Mouse (Mus musculus): ENCODE results near the gene Ctnnd2. TPM values are rescaled to one million over a fixed set of nuclear protein-coding genes. Genes with fewer than 3 reads are reported as not detected.

Gene Ctnnd2
- polyA plus RNA-seq, 1 experiment from 2014 or later: 0.91 TPM

DNA sequence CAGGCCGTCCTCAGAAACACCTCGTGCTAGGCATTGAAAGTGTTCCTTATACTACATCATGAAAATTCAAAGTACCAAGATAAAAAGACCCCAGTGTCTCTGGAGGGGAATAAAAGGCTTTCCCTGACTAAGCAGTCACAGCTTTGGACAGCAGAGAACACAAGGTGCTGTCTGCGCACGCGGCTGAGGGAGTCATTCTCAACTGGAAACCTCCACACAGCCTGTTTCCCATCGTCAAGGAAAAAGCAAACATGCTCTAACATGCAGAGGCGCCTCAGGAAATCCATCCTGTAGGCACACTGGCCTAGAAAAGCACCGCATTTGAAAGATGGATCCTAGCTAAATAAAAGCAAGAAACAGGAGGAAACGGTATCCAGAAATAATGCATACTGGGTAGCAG lies 483.0 kb downstream of the Ctnnd2 start:
- no peak for ATAC-seq (ENCODE audit: extremely low read depth, insufficient number of reproducible peaks, low FRiP score, low TSS enrichment)
- 71% methylated on average over 9 of the region's 9 CpGs for WGBS
- H3K27ac ChIP-seq (replicated peaks): no peak overlapping the region
- no peak overlapping the region for H3K9ac ChIP-seq
- no peaks in the 10 kb centered on the region for H3K4me1 ChIP-seq
- H3K36me3 ChIP-seq: no peaks in the 10 kb centered on the region
- H3K4me2 ChIP-seq: no peak overlapping the region
- no peaks in the 10 kb centered on the region for H3K9me3 ChIP-seq
- no peaks in the 10 kb centered on the region for H3K27me3 ChIP-seq (replicated peaks)
- no peak overlapping the region for H3K4me3 ChIP-seq

GRCm38 (mm10) chr15:30657588-30657987 lies 485.2 kb downstream of the Ctnnd2 start:
- H3K9me3 ChIP-seq: no peaks in the 10 kb centered on the region
- no peak overlapping the region for H3K27ac ChIP-seq (replicated peaks)
- H3K9ac ChIP-seq: no peak overlapping the region
- no peaks in the 10 kb centered on the region for H3K27me3 ChIP-seq (replicated peaks)
- ATAC-seq (ENCODE audit: extremely low read depth, insufficient number of reproducible peaks, low FRiP score, low TSS enrichment): no peak
- no peak overlapping the region for H3K4me3 ChIP-seq
- no peaks in the 10 kb centered on the region for H3K4me1 ChIP-seq
- no peak overlapping the region for H3K4me2 ChIP-seq
- WGBS: 74% methylated on average over 3 of the region's 3 CpGs
- no peaks in the 10 kb centered on the region for H3K36me3 ChIP-seq

DNA sequence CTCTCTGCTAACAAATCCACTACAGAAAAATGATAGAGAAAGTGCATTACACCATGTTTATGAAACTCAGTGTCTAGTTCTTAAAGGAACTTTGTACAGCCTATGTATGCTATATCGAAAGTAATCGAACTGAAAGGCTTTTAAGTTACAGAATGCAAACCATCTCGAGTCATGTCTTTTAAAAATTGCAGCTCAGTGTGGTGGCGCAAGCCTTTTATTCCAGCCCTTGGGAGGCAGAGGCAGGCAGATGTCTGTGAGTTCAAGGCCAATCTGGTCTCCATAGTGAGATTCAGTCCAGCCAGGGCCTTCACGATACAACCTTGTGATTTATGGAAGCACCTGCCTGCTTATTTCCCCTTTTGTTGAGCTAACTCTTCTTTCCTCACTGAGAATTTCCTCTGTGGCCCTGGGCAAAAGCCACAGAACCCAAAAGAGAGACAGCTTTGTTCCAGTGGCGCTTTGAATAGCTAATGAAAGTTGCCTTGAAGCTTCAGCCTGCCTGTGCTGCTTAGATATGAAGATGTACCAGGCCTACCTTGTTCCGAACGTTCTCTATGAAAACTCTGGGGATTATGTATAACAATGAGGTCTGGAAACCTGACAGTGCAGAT lies 488.3 kb downstream of the Ctnnd2 start:
- ATAC-seq (ENCODE audit: extremely low read depth, insufficient number of reproducible peaks, low FRiP score, low TSS enrichment): no peak
- 83% methylated on average over 8 of the region's 8 CpGs for WGBS
- H3K4me1 ChIP-seq: no peaks in the 10 kb centered on the region

DNA sequence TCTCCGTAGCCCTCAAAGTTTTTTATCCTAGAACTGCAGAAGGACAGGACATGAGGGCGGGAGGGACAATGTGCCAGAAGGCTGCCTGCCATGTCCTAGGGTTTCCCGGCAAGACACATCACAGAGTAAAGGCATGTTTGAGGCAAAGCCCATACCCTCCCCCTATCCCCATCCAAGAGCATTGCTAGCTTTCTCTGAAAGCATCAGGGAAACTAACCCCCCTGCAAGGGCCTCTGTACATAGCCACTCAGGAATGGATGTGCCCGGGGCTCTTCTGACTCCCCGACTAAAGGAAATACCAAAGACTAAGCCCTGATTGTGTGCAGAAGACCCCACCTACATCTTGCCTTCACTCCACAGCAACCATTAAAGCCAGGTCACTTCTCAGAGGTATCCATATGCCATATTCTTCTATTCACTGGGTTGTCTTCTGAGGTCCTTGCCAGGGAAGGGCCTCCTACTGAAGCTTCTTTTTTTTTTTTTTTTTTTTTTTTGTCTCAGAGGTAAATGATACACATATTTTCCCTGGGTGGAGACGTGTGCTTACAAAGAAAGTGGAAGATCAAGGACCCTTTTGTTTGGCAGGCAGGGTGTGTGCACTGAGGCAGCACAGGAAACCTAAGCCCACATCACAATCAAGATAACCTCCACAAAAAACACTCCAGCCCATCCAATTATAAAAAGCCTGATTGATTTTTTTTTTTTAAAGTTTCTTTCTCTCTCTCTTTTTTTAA lies 489.5 kb downstream of the Ctnnd2 start:
- 44% methylated on average over 6 of the region's 6 CpGs for WGBS
- no peak overlapping the region for H3K4me2 ChIP-seq
- no peak overlapping the region for H3K4me3 ChIP-seq
- no peak overlapping the region for H3K9ac ChIP-seq
- H3K4me1 ChIP-seq: no peaks in the 10 kb centered on the region
- H3K9me3 ChIP-seq: no peaks in the 10 kb centered on the region
- no peak for ATAC-seq (ENCODE audit: extremely low read depth, insufficient number of reproducible peaks, low FRiP score, low TSS enrichment)
- H3K27me3 ChIP-seq (replicated peaks): no peaks in the 10 kb centered on the region
- no peak overlapping the region for H3K27ac ChIP-seq (replicated peaks)
- H3K36me3 ChIP-seq: no peaks in the 10 kb centered on the region

More for the DNA sequence above, 488.3 kb downstream of the Ctnnd2 start:
- Histone ChIP-seq H3K36me3 (no peaks in the 10 kb centered on the region), H3K9me3 (no peaks in the 10 kb centered on the region), H3K27me3 (replicated peaks) (no peaks in the 10 kb centered on the region), H3K4me2 (no peak overlapping the region), H3K4me3 (no peak overlapping the region), H3K27ac (replicated peaks) (no peak overlapping the region), H3K9ac (no peak overlapping the region)

GRCm38 (mm10) chr15:30667819-30668587 lies 495.6 kb downstream of the Ctnnd2 start:
- H3K36me3 ChIP-seq: no peaks in the 10 kb centered on the region
- no peak overlapping the region for H3K4me3 ChIP-seq
- no peak overlapping the region for H3K9ac ChIP-seq
- WGBS: 72% methylated on average over 7 of the region's 7 CpGs
- H3K27ac ChIP-seq (replicated peaks): no peak overlapping the region
- no peaks in the 10 kb centered on the region for H3K9me3 ChIP-seq
- H3K4me2 ChIP-seq: no peak overlapping the region
- ATAC-seq (ENCODE audit: extremely low read depth, insufficient number of reproducible peaks, low FRiP score, low TSS enrichment): no peak
- H3K4me1 ChIP-seq: no peaks in the 10 kb centered on the region
- H3K27me3 ChIP-seq (replicated peaks): no peaks in the 10 kb centered on the region

GRCm38 (mm10) chr15:30681939-30682338 lies 509.5 kb downstream of the Ctnnd2 start:
- no peak overlapping the region for H3K4me3 ChIP-seq
- H3K9ac ChIP-seq: no peak overlapping the region
- H3K9me3 ChIP-seq: no peaks in the 10 kb centered on the region
- H3K4me1 ChIP-seq: 0 out of 2 replicates have a peak, but pooled peaks cover 3% of the 10 kb centered on the region
- ATAC-seq (ENCODE audit: extremely low read depth, insufficient number of reproducible peaks, low FRiP score, low TSS enrichment): no peak
- 68% methylated on average over 4 of the region's 4 CpGs for WGBS
- no peak overlapping the region for H3K27ac ChIP-seq (replicated peaks)
- no peak overlapping the region for H3K4me2 ChIP-seq
- H3K36me3 ChIP-seq: no peaks in the 10 kb centered on the region
- no peaks in the 10 kb centered on the region for H3K27me3 ChIP-seq (replicated peaks)

DNA sequence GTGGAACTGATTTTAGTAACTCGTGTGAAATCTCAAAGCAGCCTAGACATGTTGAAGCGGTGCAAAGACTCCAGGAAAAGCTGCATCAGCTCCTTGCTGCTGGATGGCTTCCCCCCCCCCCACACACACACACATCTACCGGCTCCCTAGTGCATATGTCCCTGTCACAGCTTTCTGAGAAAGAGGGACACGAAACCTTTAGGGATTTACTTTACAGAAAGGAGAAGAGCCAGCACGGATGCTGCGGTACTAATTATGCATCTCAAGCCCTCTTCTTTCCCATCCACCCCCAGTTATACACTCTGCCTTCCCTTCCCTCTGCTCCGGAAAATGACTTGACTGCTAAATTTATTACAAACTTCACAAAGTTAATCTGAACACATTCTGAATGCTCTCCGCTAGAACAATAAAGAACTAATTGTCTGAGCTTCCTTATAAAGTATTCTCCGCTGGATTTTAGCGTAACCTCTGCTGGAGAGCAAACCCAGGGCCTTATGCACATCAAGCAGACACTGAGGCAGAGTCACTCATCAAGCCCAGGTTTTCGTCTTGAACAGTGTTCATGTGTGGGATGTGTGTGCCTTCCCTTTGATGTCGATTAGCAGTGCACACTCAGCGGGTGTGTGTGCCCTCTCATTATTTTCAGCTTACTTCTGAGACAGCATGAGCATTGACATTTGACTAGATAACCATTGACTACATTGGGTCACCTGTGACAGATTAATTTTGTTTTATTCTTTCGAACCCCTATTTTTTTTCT lies 510.1 kb downstream of the Ctnnd2 start:
- Histone ChIP-seq H3K4me3 (no peak overlapping the region), H3K4me2 (no peak overlapping the region), H3K36me3 (no peaks in the 10 kb centered on the region), H3K4me1 (0 out of 2 replicates have a peak, but pooled peaks cover 3% of the 10 kb centered on the region), H3K27me3 (replicated peaks) (no peaks in the 10 kb centered on the region), H3K27ac (replicated peaks) (no peak overlapping the region), H3K9ac (no peak overlapping the region), H3K9me3 (no peaks in the 10 kb centered on the region)
- no peak for ATAC-seq (ENCODE audit: extremely low read depth, insufficient number of reproducible peaks, low FRiP score, low TSS enrichment)
- WGBS: 77% methylated on average over 14 of the region's 14 CpGs

DNA sequence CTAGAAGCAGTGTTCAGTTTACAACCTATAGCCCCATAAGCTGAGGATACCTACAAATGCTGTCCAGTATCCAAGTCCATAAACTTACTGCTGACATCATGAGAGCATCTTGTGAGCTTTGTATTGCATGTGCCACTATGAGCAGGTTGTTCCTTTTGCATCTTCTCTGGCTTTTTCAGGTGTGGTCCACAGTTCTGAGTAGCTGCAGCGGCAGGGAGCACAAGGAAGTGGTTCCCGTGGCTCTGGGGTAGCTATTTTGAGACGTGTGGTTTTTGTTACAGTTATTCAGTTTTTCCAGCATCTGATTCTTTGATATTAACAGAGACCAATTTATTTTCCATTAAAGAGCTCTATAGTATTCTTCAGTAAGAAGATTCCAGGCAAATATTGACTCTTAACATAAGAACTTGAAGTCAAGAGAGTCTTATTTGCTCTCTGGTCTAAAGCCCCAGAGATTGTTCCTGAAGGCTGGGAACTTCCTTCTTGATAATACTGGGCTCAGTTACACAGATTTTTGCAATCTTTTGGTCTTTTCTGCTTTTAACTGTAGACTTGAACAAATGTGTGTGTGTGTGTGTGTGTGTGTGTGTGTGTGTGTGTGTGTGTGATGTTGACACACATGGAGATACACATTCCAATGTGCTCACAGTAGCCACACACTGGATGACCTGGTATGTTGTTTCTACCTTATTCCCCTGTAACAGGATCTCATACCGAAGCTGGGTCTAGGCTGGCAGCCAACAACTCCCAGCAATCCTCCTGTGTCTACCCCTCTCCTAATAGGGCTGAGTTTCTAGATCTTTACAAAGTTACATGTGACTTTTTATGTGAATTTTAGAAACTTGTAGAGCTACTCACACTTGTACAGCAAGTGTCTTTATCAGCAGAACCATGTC lies 514.1 kb downstream of the Ctnnd2 start:
- H3K4me2 ChIP-seq: no peak overlapping the region
- no peak overlapping the region for H3K27ac ChIP-seq (replicated peaks)
- no peak overlapping the region for H3K4me3 ChIP-seq
- H3K4me1 ChIP-seq: 0 out of 2 replicates have a peak, but pooled peaks cover 3% of the 10 kb centered on the region
- H3K27me3 ChIP-seq (replicated peaks): no peaks in the 10 kb centered on the region
- 59% methylated on average over 4 of the region's 4 CpGs for WGBS
- H3K9ac ChIP-seq: no peak overlapping the region
- H3K36me3 ChIP-seq: no peaks in the 10 kb centered on the region
- ATAC-seq (ENCODE audit: extremely low read depth, insufficient number of reproducible peaks, low FRiP score, low TSS enrichment): no peak
- H3K9me3 ChIP-seq: no peaks in the 10 kb centered on the region

DNA sequence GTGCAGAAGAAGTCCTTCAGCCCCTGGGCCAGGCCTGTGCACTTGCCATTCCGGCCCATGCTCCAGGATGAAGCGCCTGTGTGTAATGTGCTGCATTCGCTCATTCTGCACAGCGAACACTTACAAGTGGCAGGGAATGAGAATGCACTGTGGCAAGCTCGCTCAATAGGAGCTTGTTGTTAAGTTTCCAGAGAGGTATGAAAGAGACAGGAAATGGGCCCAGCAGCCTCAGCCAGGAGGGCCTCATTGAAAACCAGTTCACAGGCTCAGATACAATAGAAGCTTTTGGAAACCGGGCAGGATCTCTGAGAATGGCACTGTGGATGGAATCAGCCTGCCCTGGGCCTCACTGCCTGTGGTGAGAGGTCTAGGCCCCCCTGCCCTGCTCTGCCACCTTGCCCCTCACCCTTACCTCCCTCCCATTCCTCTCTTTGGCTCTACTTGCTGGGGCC lies 521.4 kb downstream of the Ctnnd2 start:
- 74% methylated on average over 6 of the region's 6 CpGs for WGBS
- no peak for ATAC-seq (ENCODE audit: extremely low read depth, insufficient number of reproducible peaks, low FRiP score, low TSS enrichment)
- no peak overlapping the region for H3K27ac ChIP-seq (replicated peaks)

DNA sequence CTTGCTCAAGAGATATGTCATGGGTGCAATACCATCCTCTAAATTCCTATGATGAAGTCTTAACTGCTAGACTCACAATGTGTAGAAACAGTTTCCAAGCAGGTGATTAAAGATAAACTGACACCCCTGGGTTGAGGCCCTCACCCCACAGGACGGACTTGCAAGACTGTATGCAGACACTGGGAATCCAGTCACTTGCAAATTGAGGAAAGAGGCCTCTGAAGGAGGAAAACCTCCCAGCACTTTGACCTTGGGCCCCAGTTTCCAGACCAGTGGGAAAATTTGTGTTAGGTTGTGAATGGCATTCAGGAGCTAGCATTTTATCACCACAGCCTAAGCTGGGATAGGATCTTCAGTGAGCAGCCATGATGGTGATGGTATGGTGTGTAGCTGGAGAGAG lies 521.9 kb downstream of the Ctnnd2 start:
- H3K27me3 ChIP-seq (replicated peaks): no peaks in the 10 kb centered on the region
- no peak overlapping the region for H3K4me3 ChIP-seq
- 71% methylated on average over 1 of the region's 1 CpGs for WGBS
- H3K9me3 ChIP-seq: no peaks in the 10 kb centered on the region
- no peak overlapping the region for H3K4me2 ChIP-seq
- no peak for ATAC-seq (ENCODE audit: extremely low read depth, insufficient number of reproducible peaks, low FRiP score, low TSS enrichment)
- no peaks in the 10 kb centered on the region for H3K36me3 ChIP-seq
- H3K9ac ChIP-seq: no peak overlapping the region
- H3K27ac ChIP-seq (replicated peaks): no peak overlapping the region
- 0 out of 2 replicates have a peak, but pooled peaks cover 4% of the 10 kb centered on the region for H3K4me1 ChIP-seq

More for the DNA sequence above, 521.4 kb downstream of the Ctnnd2 start:
- Histone ChIP-seq H3K36me3 (no peaks in the 10 kb centered on the region), H3K4me3 (no peak overlapping the region), H3K4me1 (0 out of 2 replicates have a peak, but pooled peaks cover 4% of the 10 kb centered on the region), H3K4me2 (no peak overlapping the region), H3K9me3 (no peaks in the 10 kb centered on the region), H3K27me3 (replicated peaks) (no peaks in the 10 kb centered on the region), H3K9ac (no peak overlapping the region)
